Mouse (Mus musculus): Measurements from ENCODE around the gene Fras1.

GRCm38 (mm10) chr5:96412754-96413394, 39.1 kb downstream of the Fras1 start:
- TF ChIP-seq GATA1 (IDR thresholded peaks at IDR 0.05; ENCODE audit: low read length) (no peak), TAL1 (IDR thresholded peaks at IDR 0.05; ENCODE audit: low read length) (no peak)

All from erythroblast, embryonic 14.5 days (primary cell).